Mouse (Mus musculus) activated CD4-positive, CD25-positive, alpha-beta regulatory T cell, adult 4 months (primary cell): ENCODE data around the gene Brd1. TPM values are rescaled to one million over a fixed set of nuclear protein-coding genes. Genes with fewer than 3 reads are reported as not detected.
"Not testable (repeated sequence)": the region's sequence is repeated elsewhere in the genome, so short reads cannot be mapped to it uniquely, and the experiment has no call there.

Experiments used
- ATAC-seq: one replicate; pipeline ENCODE4 v1.8.0; 2017
- polyA plus RNA-seq, 2 experiments: library from polyadenylated mRNA; unstranded; fragments of 100-300 nt; shearing (Covaris generic); gene quantifications; one replicate each; pipeline ENCODE4 v1.2.1; 2017

The Brd1 gene
- polyA plus RNA-seq, 2 experiments from 2014 or later = 15.9 to 17.9 TPM

DNA sequence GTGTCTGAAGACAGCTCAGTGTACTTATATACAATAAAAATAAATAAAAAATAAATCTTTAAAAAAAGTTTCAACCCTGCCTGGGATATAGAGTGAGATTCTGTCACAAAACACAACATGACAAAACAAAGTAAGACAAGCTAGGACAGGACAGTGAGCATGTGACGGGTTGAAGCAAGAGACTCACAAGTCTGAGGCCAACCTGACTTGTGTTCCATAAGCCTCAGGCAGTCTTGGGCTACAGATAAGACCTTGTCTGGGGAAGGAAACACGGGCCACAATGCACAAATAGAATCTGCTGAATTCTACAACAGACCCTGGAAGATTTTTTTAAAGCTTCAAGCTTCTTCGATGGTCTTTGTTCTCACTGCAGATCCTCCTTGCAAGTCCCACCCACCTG lies 6.8 kb downstream of the Brd1 start:
- no peak for ATAC-seq

DNA sequence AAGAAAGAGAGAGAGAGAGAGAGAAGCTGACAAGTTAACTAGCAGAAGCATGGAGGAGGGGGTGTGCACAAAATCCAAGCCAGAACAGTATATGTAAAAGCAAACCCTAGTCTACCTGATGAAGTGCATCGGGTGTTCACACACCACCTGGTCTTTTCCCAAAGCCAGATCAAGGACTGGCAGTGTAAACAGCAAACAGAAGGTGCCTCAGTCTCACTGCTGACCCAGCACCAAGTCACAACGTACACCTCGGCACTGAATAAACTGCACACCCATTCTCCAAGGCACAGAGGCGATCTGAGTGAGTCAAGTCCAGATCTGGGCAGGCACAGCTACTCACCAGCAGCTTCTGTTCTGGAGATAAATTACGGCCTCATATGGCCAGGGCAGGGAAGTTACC lies 9.0 kb downstream of the Brd1 start:
- ATAC-seq = no peak

- ATAC-seq = no peak
Measured at GRCm38 (mm10) chr15:88724311-88724710, 9.7 kb downstream of the Brd1 start.

DNA sequence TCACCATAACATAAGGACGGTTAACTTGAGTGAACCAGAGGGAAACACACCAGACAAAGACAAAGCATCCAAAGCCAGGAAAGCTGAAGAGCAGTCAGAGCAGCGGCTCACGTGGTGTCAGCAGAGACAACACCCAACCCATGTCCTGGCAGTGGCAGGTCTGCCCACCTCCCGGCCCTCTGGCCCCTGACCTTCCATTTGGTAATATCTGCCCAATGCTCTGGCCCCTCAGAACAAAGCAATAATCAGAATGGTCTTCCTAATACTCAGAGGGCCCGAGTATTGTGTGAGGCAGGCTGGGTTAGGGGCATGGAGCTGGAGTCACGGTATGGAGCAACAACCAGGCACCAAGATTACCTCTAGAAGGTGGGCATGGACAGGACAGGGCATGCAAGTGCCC lies 10.8 kb downstream of the Brd1 start:
- no peak for ATAC-seq

DNA sequence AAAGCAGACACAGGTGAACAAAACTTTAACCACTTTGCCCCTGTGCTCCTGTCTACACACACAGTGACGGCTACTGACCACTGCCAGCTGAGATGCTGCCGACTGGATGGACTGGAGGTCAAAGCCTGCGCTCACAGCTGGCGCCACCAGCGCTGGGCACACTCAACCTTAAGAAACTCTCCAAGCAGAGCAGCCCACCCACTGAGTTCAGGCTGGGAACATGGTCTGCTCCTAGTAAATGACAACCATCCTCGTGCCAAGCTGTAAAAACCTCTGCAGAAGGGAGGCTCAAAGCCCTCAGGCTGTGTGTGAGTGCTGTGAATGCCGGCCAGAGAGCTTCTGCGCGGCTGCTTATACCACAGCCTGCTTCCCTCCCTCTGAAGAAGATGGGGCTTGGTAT lies 16.8 kb downstream of the Brd1 start:
- ATAC-seq = no peak

- peak; percentile 28 for ATAC-seq
Measured at GRCm38 (mm10) chr15:88716350-88716749, 17.7 kb downstream of the Brd1 start.

- no peak for ATAC-seq
Measured at GRCm38 (mm10) chr15:88714021-88714589, 19.9 kb downstream of the Brd1 start.

DNA sequence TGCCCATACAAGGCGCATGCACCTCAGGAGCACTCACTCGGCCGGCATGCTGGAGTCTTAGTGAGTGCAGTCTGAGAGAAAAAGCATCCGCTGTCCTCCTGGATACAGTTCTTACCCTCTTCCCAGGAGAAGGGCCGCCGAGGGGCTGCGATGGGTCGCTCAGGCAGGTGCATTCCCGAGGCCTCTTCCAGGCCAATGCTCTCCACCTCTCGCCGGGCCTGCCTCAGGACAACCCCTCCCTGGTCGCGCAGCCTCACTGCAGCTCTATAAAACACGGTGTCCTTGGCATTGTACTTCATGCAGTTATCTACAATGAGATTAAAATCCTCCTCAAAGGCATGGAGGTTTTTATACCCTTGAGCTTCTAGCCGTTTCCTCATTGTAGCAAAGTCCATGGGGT lies 21.5 kb downstream of the Brd1 start:
- ATAC-seq = no peak

- no peak for ATAC-seq
Measured at GRCm38 (mm10) chr15:88709878-88710277, 24.2 kb downstream of the Brd1 start.

DNA sequence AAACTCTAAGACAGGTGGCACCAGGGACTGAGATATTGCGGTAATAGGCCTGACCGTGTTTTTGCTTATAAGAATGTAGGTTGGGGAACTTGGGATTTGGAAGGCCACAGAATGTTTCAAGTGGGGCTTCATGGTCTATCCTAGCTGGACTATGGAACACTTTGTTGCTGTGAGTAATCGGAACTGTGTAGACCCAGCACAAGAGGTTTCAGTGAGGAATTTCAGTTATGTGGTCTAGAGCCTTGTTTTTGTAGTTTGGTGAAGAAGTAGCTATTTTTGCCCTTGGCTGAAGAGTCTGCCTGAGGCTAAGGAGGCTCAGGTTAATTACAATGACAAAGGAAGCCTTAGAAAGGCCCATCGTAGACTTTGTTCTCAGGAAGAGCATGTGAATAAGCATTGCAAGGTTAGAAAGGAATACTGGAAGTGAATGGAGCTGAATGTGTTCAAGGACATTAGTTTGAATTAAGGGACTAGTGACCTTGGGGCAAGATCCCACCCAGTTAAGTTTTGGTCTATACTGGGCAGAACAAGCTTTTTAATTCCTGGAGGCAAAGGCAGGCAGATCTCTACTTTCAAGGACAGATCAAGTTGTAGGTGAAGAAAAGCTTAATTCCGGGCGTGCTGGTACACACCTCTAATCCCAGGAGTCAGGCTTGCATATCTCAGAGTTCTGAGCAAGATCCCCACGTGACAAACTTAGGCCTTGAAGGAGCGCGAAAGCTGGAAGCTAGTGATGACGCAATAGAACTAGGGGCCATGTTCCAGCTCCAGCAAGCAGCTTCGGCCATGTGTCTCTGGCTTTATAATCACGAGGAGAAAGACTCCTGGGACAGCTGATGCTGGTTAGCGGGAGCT lies 25.1 kb downstream of the Brd1 start:
- ATAC-seq = no peak

DNA sequence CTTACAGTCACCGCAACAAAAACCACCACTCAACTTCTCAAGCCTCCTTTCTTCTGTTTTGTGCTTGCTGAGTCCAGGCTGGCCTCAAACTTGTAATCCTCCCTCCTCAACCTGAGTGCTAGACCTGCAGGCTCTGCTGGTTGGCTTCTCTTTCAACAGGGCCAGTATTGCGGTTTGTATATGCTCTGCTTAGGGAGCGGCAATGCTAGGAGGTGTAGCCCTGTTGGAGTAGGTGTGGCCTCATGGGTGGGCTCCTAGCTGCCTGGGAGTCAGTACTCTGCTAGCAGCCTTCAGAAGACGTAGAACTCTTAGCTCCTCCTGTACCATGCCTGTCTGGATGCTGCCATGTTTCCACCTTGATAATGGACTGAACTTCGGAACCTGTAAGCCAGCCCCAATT lies 25.8 kb downstream of the Brd1 start:
- ATAC-seq = no peak

GRCm38 (mm10) chr15:88706987-88707386 lies 27.0 kb downstream of the Brd1 start:
- not testable (repeated sequence) for ATAC-seq

- ATAC-seq = no peak
Measured at GRCm38 (mm10) chr15:88706320-88706719, 27.7 kb downstream of the Brd1 start.

GRCm38 (mm10) chr15:88704284-88704683 lies 29.7 kb downstream of the Brd1 start:
- no peak for ATAC-seq

DNA sequence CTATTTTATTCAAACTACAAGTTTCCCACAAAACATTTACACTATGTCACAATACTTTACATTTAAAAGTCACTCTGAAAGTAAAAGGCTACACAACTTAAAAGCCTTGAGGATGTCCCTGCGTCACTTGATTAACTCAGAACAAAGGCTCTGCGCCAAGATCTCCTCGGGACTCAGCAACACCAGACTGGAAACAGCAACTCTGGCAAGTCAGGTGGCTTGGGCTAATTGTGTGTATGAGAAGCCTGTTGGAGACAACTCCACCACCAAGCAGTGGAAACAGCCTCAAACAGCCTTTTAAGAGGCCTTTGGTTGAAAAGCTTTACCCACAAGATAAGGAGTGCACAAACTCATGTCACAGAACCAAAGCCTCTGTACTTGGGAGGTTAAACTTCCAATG lies 31.5 kb downstream of the Brd1 start:
- no peak for ATAC-seq

DNA sequence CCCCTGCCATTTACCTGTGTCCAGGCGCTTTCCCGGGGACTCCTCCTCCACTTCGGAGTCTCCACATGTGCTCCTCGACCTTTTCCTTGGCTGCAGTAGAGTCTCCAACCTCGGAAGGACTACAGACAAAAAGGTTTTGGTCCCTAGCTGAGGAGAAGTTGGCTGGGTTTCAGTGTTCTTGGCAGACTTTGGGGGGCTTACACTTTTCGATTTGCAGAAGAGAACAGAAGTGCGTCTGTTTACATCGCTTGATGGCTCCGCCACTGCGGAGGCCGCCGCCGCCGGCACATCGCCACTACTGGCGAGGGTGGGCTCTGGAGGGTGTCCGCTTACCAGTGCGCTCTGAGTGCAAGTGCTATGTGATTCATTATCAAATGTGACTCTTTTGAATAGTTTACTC lies 33.3 kb downstream of the Brd1 start:
- ATAC-seq = no peak

DNA sequence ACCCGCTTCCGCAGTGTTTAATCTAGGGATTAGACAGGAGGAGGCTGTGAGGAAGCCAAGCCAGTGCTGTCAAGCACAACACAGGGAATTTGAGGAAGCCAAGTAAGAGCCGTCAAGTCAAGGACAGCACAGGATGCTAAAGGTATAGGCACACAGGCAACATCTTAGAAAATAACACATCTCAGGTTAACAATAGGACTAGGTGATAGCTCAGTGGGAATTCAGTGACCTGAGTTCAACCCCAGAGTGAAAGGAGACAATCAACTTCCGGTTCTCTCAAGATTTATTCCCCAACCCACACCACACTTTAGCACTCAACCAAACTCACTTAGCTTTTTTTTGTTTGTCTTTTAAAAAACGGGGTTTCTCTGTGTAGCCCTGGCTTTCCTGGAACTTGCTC lies 34.5 kb downstream of the Brd1 start:
- no peak for ATAC-seq

GRCm38 (mm10) chr15:88697586-88697985 lies 36.4 kb downstream of the Brd1 start:
- ATAC-seq = no peak

DNA sequence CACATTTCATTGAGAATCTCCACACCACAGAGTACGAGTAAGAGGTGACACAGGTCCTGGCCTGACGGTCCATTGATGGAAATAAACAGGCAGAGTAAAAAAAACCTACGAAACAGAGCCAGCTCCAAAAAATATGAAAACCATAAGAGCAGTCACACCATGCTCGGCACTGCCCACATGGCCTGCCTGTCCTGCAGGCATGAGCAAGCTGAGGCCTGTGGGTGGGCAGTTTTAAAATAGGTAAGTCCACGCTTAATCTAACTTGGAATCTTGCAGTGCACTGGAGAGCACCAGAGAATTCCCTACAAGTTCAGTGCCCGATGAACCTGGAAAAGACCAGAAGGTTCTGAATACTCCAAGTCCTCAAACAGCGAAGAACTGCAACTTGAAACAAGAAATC lies 38.0 kb downstream of the Brd1 start:
- ATAC-seq = no peak

DNA sequence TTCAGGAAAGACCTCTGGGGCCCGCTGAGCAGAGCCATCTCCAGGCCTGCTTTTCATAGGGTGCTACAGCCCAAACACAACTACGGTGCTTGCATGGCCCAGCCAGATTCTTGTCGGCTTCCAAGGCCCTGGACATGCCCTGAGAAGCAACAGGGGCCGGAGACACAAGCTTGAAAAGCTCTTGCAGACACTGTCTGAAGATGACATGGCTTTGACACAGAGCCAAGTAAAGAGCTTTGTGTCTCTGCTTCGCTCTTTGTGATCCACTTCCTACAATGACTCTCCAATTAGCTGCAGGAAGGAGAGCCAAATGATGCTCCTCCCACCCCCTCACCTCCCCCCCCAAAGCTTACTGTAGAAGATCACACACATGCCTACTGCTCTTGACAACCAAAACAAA lies 40.0 kb downstream of the Brd1 start:
- ATAC-seq = no peak

- ATAC-seq = no peak
Measured at GRCm38 (mm10) chr15:88692720-88693119, 41.3 kb downstream of the Brd1 start.

GRCm38 (mm10) chr15:88691129-88691528 lies 42.9 kb downstream of the Brd1 start:
- no peak for ATAC-seq

- no peak for ATAC-seq
Measured at GRCm38 (mm10) chr15:88688120-88688519, 45.9 kb downstream of the Brd1 start.

DNA sequence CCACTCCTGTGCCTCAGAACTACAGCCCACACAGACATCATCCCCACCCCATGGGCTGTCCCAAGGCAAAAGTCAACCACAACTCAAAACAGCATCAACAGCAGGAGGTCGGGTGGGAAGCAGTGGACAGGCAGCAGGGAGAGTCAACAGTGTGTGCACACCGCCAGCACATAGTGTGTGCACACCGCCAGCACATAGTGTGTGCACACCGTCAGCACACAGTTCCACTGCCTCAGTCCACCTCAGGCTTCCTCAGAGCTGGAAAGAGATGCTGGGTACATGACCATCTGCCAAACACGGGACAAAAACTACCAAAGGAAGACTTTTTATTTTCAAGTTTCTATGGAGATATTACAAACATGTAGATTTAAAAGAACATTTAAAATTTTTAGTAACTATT lies 47.3 kb downstream of the Brd1 start:
- ATAC-seq = no peak

- ATAC-seq = no peak
Measured at GRCm38 (mm10) chr15:88684039-88684438, 50.0 kb downstream of the Brd1 start.
